Mouse (Mus musculus) granulocyte monocyte progenitor cell, adult 5-6 weeks (primary cell): ENCODE data around the gene 1700037H04Rik. TPM values are rescaled to one million over a fixed set of nuclear protein-coding genes. Genes with fewer than 3 reads are reported as not detected.

Experiments
- ATAC-seq: replicated peaks from 2 replicates; pipeline ENCODE4 v1.8.0; 2016; ENCODE audit warnings: mild to moderate bottlenecking, moderate TSS enrichment, inconsistent platforms; ENCODE audit not compliant: poor library complexity, severe bottlenecking
- total RNA-seq, 2 experiments: library from RNA; stranded (forward) in 1 of 2; stranded (reverse) in 1 of 2; fragments of 200-712, 200-1000 nt in 1 of 2; fragments of >200 nt in 1 of 2; fragmentation: Nextera tagmentation in 1 of 2; gene quantifications; 2 replicates each; pipeline ENCODE4 v1.2.3; 2014 to 2017

1700037H04Rik gene
- total RNA-seq, 2 experiments from 2014 or later: 40.6 to 66.9 TPM

- peak; percentile 73 for ATAC-seq
Observed at GRCm38 (mm10) chr2:131179990-131180587, 20.2 kb upstream of the 1700037H04Rik start, which contains the start of gene Cenpb. Gene Cenpb, minus strand, starts transcription at chr2:131180067.

- peak; percentile 49 for ATAC-seq
Observed at GRCm38 (mm10) chr2:131179246-131179886, 19.5 kb upstream of the 1700037H04Rik start.

- no peak for ATAC-seq
Observed at GRCm38 (mm10) chr2:131178828-131179245, 19.0 kb upstream of the 1700037H04Rik start.

DNA sequence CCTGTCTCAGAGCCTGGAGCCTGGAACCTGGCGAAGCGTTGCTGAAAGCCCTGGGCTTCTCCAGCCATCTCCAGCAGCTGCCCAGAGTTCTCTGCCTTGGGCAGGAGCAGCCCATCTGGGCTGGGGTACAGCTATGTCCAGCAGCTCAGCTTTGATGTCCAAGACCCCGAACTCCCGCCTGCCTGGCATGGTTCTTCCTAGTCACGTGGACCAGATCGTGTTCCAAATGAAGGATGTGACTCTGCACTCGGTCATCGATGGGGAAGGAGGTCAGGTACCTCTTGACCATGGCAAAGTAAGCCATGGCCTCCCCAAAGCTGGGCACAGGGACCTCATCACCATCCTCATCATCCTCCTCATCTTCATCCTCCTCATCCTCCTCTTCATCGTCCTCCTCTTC is 18.1 kb upstream of the 1700037H04Rik start:
- no peak for ATAC-seq

DNA sequence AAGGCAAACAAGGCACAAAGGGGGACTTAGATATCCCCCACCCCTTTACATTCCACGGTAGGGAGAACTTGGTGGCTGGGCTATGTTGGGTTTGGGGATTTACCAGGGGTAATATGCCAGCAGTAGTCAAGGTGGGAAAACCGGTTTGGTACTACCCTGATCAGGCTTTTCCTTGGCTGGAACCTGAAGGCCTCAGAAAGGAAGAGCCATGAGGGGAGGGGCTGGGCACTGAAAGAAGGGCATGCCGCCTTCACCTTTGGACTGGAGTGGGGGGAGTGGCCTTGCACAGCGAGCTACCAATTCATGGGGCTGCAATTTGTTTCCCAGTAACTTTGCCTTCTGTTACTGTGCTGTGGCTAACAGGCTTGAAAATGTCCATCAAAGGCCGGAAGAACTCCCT is 16.6 kb upstream of the 1700037H04Rik start:
- ATAC-seq: no peak

- no peak for ATAC-seq
Observed at GRCm38 (mm10) chr2:131175945-131176309, 16.0 kb upstream of the 1700037H04Rik start.

DNA sequence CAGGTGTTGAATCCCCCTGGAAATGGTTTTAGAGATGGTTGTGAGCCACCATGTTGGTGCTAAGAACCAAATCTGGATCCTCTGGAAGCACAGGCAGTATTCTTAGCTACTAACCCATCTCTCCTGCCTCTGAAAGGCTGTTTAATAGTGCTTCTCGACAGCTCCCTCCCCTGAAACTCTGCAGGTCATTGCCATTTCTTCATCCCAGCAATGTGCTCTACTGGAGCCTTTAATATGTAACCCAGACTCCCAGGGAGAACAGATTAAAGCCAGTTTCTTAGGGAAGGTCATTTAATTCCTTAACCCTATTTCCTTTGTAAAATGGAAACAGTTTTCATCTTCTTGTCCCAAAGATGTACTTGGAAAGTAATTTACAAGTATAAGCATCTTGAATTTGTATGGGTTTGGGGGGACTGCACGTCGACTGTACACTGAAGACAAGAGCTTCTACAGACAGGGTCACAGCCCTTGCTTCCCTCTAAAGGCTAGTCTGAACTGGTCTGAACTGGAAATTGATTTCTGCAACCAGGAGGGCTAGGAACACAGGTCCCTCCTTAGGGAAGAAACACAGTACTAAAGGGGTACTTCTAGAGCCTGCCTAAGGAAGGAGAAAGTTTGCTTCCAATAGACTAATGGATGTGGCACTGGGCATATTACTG is 15.5 kb upstream of the 1700037H04Rik start:
- ATAC-seq: no peak

DNA sequence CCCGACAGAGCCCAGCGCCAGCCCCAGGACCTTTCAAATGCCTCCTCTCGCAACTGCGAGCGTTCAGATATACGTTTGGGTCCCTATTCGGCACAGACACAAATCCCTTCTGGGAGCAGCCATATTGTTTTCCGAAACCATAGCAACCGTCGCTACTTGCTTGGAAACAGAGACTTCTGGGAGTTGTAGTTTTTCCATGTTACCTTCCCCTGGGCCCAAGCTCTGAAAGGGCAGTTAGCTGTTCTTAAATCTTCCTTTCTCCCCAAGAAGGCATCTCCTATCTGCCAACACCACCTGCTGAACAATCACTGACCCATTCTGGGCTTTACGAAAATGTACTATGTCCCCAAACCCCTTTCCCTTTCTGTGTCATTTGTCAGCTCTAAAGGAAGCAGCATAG is 14.8 kb upstream of the 1700037H04Rik start:
- peak; percentile 50 for ATAC-seq

DNA sequence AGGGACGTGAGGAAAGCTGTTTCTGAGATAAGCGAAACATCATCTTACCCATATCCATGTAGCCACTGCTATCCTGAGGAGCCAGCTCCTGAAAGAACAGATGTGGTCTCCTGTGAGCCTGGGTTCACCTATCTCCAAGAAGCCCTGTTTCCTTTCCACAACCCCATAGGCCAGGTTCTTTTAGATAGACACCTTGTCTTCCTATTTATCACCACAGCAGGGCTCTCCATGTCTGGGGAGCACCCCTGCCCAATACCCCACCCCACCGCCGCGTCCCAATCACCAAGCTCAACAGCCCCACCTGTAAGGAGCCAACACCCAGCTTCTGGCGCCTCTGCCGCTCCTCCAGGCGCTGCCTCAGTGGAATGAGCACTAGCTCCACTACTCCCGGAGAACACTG is 12.4 kb upstream of the 1700037H04Rik start:
- ATAC-seq: no peak

- peak; percentile 26 for ATAC-seq
Observed at GRCm38 (mm10) chr2:131171401-131172104, 11.7 kb upstream of the 1700037H04Rik start.

DNA sequence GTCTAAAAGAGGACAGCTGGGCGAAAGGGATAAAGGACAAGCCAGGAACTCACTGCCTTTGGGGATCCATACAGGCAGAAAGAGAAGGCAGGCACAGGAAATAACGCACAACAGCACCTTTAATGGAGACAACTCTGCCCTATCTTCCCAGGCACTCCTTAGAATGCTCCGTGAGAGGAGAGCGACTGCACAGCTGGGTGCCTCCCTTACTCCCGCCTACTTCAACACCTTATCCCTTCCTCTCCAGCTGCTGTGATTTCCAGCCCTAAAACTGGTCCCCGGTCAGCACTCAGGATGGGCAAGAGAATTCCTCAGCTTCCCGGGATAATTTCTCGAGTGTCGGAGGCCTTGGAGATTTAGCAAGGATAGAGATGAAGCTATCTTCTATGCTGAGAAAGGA is 11.1 kb upstream of the 1700037H04Rik start:
- no peak for ATAC-seq

DNA sequence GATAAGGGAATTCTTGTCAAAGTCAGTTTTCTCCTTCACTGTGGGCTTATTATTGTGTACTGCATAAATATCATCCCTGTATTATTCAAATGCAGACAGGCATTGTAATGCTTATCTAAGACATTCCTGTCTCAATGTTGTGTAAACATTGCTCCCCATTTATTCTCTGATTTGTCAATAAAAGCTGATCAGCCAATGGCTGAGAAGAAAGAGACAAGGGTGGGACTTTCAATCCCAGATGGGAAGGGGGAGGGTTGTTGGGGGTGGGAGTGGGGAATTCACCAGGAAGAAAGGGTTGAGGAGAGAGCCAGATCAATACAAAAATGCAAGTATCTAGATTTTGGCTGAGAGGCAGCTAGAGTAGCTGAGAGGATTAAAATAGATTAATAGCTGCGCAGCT is 9.0 kb upstream of the 1700037H04Rik start:
- ATAC-seq: no peak

- no peak for ATAC-seq
Observed at GRCm38 (mm10) chr2:131167984-131168383, 8.1 kb upstream of the 1700037H04Rik start.

DNA sequence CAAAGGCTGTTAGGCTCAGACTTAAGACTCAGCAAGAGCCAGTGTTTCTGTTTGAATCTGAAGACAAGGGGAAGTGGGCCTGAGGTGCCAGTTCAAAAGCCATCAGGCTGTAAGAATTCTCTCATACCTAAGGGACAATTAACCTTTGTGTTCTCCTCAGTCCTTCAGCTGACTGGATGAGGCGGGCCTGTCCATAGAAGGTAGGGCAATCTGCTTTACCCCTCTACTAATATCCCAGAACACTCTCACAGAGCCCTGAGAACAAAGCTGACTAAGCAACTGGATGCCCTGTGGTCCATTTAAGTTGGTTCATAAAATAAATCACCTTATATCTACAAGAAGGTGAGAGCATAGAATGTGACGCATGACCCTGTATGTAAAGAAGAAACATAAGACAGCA is 6.3 kb upstream of the 1700037H04Rik start:
- no peak for ATAC-seq

- ATAC-seq: no peak
Observed at GRCm38 (mm10) chr2:131163924-131164323, 4.0 kb upstream of the 1700037H04Rik start.

DNA sequence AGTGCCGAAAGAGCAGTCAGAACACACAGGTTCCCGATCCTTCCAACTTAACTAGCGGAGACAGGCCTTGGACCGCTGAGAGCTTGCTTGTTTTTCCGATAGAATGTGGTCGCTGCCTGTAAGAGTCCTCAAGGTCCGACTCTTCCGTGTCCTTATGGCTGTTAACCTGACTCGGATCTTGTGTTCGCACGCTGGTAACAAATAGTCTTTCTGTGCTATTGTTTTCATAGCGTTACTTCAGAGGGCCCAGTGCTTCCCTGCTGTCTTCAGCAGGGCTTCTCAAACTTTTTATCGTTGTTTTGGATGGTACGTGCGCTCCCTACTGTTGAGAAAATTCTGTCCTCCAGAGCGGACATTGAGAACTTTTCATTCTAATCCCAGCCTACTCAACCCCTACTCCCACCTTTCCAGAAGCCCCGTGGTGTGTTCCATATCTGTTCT is 810 bp upstream of the 1700037H04Rik start:
- no peak for ATAC-seq

GRCm38 (mm10) chr2:131159491-131159910 is 380 bp downstream of the 1700037H04Rik start:
- ATAC-seq: peak; percentile 13

DNA sequence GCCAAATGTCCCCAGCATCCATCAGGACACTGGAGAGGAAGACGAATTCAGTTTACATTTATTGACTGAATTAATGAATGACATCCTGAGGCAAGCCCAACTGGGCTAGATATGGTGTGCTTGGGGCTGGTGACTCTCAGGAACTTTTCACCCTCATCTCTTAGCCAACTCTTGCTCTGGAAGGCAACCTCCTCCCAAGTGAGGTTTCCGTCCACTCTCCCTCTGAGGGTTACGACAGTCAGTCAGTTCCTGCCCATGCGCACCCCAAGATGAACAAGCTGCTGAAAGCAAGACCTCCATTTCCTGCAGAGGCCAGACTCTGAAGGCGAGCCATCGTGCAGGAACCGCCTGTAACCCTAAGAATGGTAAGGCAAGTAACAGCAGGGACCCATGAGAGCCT is 2.9 kb downstream of the 1700037H04Rik start:
- ATAC-seq: peak; percentile 43

DNA sequence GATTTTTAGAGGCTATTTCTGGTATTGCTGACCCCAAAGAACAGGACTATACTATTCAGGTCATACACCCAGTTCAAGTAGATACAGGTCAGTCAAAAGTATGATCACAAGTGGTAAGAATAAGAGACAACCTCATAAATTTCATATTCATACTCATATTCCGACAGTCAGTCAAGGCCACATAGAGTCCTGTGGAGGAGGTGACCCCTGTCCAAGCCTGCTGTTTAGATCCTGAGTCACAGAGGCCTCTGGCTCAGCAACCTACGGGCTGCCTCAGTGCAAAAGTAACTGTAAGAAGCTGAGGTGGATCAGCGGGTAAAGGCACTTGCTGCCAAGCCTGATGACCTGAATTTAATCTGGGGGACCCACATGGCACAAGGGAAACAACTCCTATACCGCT is 5.8 kb downstream of the 1700037H04Rik start:
- ATAC-seq: no peak

GRCm38 (mm10) chr2:131152166-131152730 is 7.6 kb downstream of the 1700037H04Rik start:
- no peak for ATAC-seq

DNA sequence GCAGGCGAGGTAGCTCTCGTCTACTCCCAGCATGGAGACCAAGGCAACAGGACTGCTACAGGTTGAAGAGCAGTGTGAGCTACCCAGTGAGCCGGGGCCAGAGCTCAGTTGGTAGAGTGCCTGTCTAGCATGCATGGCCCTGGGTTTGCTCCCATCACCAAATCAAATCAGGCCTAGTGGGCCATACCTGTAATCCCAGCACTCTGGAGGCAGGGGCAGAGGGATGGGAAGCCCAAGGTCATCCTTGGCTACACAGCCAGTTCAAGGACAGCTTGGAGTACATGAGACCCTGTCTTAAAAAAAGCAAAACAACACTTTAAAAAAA is 10.7 kb downstream of the 1700037H04Rik start:
- ATAC-seq: no peak
